Mouse (Mus musculus) activated CD4-positive, CD25-positive, alpha-beta regulatory T cell, adult 4 months (primary cell): Measurements from ENCODE around the gene Col24a1. TPM values are rescaled to one million over a fixed set of nuclear protein-coding genes. Genes with fewer than 3 reads are reported as not detected.
A peak's percentile ranks its signal among the peaks of the same experiment; 100 is the strongest.

ENCODE experiments used
- ATAC-seq: one replicate; pipeline ENCODE4 v1.8.0; 2017
- polyA plus RNA-seq, 2 experiments: library from polyadenylated mRNA; unstranded; fragments of 100-300 nt; shearing (Covaris generic); gene quantifications; one replicate each; pipeline ENCODE4 v1.2.1; 2017

The Col24a1 gene
- polyA plus RNA-seq, 2 experiments from 2014 or later = not detected

DNA sequence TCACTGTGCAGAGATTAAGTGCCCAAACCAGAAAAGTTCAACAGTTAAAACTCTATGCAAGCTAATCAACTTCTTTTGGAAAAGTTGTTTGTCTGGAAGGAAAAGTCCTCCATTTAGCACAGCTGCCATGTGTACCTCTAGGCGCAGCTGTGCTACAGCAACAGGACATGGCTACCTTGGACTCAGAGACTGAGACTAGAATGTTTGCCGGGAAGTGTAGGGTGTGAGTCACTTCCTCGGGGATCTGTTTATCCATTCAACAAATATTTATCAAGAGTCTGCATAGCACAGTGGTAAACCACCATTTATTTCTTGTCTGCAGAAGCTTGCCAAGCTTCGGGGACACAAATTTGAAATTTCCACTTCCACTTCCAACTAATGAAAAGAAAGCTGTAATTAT, 178.8 kb downstream of the Col24a1 start:
- ATAC-seq = no peak

DNA sequence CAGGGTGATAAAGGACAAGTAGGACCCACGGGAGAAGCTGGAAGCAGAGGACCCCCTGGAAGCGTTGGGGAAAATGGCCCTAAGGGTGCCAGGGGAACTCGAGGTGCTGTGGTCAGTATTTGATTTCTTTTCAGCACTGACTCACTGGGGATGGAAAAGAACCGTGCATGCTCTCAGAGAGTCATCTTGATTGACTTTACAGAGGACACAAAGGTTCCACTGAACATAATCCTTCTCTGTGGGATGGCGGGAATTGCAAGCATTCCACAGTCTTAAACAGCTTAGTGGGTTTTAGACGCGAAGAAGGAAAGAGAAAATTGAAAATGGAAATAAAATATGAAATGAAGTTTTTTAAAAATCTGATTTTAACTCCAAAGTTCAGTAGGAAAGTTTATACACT, 181.9 kb downstream of the Col24a1 start:
- ATAC-seq = no peak

DNA sequence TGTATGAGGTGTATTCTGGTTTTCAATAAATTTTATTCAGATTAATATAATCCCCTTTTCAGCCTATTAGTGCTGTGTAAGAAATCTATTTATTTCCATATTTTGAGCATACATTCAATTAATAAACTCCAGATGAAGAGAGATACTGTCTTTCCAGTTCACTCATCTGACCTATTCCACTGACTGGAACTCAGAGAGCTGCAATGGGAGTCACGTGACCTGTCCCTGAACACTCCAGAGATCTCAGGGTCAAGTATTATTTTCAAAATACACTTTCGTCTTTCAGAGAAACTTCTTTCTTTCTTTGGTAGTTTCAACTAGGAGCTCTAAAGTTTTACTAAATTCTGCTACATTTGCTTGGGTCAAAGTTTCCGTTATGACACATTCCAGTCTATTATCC, 184.4 kb downstream of the Col24a1 start:
- ATAC-seq = no peak

DNA sequence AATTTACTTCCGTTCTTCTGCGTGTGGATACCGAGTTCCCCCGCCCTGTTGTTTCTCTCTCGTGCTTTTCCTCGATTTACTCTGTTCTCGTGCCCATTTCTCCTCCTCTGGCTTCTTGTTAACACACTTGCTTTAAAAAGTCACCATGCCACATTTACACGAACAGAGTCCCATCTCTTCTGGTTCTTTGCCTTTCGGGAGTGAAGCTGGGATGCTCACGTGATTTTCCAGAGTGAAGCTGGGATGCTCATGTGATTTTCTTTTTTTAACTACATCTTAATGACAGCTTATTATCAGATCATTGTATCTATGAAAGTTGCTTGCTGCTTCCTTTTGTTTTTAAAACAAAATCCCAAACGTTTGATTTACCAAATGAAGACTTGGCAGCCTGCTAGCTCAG, 184.8 kb downstream of the Col24a1 start:
- no peak for ATAC-seq

DNA sequence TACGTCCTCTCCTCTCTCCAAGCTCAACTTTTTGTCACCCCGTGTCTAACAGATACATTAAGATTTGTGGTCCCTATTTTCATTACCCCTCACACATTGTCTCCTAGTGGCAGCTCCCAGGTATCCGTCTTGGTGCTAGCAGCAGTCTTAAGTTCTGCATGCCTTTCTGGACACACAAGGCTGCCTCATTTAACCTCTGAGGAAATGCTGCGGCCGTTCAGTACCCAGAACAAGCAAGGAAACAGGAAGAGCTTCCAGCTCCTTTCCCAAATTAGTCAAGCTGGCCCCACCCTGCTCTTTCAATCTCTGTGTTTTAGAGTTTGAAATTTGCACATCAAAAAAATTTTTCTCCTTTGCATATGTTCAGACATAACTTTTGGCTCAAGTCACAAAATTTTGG, 186.2 kb downstream of the Col24a1 start:
- no peak for ATAC-seq

DNA sequence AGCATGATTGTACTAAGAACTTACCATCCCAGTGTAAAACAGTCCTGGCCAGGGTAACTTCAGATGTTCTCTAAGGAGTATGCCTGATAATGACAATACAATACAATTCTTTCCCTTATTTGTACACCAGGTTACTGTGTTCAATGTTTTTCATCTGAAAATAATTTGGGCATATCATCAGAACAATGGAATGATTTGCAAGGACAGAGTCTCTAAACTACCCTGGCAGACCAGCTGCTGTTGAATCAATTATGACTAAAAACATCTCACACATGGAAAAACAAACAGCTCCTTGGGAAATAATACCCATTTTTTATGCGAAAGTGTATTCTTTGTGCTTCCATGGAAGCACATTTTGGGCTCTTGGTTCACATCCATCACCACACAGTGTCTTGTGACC, 198.0 kb downstream of the Col24a1 start:
- no peak for ATAC-seq

DNA sequence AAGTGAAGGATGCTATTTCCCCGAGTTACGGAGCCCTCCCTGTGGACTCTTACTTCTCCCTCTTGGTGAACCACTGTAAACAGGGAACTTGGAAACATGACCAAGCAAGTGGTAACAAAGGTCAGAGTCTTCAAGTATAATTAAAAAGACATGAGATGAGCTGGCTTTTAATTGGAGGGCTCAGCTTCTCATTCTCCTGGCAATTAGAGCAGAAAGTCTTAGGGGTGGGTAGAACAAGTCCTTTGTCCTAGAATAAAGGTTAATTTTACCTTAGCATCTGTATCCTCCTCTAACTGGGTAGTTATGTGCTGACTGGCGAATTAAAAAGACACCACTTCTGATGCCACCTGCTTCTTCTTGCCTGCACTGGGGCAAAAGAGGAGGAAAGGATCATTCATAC, 199.1 kb downstream of the Col24a1 start:
- ATAC-seq = no peak

DNA sequence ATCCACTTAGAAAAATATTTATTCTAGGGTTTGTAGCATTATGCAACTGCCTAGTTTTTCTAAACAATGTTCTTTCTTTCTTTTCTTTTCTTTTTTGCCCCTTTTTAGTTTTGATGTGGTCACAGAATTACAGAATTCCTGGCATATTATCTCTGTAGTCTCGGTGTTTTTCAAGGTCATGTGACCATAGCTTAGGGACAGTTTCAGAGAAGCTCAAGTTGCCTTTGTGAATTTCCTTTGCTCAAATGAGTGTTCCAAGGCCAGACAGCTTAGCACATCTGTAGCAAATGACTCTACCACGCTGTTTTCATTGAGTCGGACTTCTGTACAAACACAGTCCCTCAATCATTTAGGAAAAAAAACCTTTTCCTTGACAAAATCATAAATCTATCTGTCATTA, 205.9 kb downstream of the Col24a1 start:
- ATAC-seq = no peak

DNA sequence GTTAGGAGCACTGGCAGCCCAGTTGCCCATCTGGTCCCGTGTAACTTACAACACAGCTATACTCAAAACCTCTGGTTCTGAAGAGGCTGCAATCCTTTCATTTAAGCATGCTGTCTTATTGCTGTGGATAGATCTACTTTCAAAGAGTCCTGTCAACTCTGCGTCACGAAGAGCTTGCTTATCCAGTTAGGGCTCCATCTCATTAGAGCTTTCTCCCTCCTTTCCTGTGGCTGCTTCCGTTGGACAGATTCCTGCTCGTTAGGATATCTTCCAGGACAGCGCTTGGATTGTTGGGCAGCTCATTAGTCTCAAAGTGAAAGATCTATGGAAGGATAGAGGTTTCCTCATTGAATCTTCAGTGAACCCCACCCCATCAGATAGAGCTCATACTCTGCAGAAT, 206.6 kb downstream of the Col24a1 start:
- no peak for ATAC-seq

DNA sequence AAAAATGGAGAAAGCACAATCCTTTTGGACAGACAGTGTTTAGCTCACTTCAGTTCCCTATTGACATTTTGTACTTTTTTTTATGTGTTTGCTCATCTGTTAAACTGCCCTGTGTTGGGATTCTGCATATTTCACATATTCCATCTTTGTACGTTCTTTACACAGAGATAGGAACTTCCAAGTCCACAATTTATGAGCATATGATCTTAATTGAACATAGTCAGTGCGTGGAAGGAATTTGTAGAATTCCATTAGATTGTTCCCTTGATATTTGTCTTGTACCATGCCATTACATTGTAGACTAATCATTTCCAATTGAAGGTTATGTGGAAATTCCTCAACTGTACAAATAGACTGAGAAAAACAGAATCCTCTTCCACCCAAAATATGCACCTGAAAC, 212.6 kb downstream of the Col24a1 start:
- ATAC-seq = no peak

DNA sequence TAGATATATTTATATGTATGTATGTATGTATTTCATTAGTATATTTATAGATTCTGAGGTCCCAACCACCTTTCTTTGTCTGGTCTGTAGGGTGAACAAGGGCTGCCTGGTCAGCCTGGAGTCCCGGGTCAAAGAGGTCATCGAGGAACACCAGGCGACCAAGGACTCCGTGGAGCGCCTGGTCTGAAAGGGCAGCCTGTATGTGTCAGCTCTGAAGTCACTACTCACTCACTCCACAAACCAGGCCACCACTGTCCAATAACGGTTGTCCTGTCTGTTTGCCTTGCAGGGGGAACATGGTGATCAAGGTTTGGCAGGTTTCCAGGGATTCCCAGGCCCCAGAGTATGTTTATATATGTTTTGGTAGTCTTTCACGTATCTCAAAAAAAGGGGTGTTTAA, 216.3 kb downstream of the Col24a1 start:
- no peak for ATAC-seq

DNA sequence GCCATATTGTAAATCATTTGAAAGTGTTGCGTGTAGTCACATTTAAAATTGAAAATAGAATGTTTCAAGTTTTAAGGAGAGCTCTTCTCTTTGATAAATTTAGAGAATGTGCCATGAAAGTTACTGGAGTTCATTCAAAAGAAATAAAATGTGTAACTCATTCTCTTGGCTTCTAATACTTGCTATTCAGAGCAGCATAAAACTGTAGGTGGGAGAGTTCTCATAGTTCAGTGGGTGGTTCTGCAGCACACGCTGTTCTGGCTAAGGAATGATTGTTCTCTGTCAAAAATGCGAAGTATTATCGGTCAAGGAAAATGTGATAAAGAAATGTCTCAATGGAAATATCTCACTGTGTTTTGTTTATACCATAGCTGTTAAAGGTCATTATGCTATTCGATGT, 221.9 kb downstream of the Col24a1 start:
- no peak for ATAC-seq

DNA sequence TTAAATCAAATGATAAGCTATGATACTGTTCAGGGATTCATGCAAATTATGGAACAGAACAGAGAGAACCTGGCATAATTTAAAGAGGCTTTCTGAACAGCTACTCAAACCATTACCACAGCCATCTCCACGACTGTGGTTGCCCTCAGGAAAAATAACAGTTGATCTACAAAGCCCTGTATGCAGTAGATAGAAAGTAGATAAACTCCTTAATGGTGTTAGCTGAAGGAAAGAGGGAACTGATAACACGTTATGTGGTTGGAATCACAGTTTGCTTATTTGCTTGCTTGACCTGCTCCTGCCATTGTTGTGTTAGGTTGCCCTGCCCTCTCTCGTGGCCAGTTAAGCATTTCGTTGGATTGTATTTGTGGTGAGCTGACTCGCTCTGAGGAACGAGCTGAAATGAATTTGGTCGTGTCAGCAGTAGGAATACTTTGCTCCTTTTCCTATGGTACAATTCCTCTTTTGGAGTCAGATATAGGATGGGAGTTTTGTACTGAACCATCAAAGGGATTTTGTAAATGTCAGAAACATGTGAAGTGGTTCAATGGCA, 229.3 kb downstream of the Col24a1 start:
- no peak for ATAC-seq

DNA sequence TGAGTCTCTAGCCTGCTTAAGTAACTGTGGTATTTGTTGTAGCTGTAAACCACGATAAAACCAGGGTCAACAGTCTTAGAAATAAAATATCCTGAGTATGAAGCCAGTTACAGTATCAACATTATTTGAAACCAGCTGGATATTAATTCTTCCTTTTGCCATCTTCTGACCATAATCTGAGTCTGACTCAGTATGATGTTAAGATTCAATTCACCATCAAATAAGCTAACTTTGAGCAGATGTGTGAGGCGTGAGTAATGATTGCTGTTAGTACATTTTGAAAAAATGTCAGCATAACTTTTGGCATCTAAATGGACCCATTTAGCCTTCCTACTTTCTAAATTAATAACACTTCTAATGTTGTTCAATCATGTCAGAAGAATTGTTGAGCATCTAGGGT, 230.0 kb downstream of the Col24a1 start:
- no peak for ATAC-seq

DNA sequence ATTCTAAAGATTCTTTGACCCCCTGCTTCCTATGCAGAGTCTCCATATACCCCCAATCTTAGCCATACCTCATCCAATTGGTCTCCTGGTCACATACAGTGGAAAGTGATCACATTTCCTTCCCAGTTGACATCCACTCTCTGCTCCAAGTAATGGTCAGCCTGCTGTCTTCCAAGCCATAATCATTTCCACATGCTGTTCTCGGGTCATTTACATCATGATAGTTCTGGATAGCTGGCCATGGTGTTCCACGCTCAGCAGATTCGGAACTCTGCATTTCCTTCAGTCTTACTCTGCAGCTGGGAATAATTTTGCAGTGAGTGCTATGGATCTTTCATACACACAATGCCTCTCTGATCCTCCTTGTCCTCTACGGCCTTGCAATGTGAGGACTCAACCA, 233.0 kb downstream of the Col24a1 start:
- no peak for ATAC-seq

DNA sequence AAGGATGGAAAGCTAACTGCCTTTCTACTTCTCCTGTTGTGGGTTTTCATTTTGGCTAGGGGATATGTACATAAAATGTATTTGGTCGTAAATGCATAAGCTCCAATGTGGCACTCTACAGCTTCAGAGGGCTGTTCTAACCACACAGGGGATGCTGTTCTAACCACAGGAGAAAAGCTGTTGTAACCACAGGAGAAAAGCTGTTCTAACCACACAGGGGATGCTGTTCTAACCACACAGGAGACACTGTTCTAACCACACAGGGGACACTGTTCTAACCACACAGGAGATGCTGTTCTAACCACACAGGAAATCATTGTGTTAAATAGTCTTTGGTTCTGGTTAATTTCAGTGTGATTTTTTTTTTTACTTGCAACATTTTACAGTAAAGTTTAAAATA, 245.6 kb downstream of the Col24a1 start:
- peak; percentile 36 for ATAC-seq

DNA sequence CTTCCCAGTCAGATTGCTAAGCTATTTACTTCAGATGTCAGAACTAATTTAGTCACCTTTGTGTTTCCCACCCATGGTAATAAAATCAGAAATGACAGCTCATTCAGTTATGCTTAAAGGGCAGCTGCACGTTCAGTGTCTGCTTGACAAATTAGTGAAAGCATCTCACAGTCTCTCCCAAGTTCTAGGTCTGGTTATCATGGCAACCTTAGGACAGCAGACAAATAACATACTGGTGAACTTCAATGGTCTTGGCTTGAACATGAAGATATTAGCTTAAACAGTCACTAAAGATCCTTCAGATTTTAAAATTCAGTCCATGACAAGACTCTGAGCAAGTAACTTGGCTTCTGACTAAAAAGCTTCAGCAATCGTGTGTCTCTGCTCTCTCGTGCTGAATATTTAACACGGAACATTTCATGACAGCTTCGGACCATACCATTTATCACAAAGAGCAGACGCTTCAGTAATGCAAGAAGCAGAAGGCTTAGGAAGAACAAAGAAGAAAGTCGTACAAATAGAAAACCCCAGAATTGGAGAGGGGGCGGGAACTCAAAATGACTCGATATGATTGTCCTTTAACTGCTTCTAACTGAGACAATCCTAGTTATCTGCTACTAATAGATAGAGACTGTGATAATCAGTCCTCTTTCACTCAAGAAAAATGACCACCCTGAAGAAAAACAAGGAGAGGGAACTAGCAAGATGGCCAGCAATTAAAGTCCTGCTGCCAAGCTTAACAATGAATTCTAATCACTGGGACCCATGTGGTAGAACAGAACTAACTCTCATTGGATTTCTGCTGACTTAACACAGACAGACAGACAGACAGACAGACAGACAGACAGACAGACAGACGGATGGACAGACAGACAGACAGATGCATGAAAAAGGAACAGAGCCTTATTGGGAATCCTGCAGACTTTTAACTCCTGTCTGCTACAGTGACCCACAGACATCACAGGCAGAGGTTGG, 256.5 kb downstream of the Col24a1 start:
- no peak for ATAC-seq

DNA sequence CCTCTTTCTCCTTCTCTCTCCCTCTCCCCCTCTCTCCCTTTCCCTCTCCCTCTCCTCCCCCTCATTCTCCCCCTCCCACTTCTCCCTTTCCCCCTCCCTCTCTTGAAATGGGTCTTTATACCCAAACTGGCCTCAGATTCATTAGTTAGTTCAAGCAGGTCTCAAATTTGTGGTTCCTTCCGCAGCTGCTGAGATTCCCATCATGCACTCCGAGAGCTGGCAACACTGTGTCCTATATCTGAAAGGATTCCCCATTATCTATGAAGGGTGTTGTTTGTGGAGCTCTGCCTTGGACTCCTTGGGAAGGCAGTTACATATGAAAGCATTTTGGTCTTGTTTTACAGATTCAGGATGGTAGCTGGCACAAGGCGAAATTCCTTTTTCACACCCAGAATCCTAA, 257.9 kb downstream of the Col24a1 start:
- no peak for ATAC-seq

DNA sequence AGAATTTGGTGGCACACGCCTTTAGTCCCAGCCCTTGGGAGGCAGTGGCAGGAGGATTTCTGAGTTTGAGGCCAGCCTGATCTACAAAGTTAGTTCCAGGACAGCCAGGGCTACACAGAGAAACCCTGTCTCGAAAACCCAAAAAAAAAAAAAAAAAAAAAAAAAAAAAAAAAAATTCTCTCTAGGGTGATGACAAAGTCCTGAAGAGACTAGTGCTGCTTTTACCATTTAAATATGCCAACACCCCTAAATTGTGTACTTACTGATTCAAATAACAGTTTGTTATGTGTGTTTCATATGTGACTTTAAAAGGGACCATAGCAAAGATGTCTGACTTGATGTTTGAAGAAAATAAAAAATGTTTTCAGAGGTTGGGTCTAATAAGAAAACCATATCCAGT, 262.1 kb downstream of the Col24a1 start:
- no peak for ATAC-seq

DNA sequence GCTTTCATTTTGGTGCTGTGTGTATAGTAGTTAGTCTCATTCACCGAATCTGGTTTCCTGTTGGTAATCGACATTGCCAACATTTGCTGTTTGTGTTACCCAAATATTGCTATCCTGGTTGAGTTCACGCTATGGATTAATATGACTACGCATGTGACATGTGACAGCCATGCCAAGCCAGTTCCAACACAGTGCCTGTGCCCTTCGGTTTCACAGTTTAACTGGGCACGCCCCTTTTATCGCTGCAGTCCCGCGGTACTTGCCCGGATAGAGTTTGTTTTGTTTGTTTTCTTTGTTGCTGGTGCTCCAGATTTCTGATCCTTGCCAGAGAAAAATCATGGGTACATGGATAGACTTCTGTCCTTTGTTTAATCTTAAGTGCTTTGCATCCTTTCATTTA, 263.9 kb downstream of the Col24a1 start:
- no peak for ATAC-seq

DNA sequence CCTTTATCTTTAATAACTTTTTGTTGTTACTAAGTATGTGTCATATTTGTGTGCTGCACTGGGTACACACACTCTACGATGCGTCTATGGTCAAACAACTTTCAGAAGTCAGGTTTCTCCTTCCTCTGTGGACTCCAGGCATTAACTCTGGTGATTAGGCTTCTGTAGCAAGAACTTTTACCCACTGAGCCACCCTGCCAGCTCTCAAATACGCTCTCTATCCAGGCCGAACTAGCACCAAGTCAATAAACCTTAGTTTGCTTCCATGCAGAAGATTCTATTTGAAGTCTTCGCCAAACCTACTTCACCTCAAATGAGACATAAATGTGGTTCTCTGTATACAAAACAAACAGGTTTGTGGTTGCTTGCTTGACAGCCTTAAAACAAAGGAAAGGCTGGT, 267.4 kb downstream of the Col24a1 start:
- no peak for ATAC-seq

DNA sequence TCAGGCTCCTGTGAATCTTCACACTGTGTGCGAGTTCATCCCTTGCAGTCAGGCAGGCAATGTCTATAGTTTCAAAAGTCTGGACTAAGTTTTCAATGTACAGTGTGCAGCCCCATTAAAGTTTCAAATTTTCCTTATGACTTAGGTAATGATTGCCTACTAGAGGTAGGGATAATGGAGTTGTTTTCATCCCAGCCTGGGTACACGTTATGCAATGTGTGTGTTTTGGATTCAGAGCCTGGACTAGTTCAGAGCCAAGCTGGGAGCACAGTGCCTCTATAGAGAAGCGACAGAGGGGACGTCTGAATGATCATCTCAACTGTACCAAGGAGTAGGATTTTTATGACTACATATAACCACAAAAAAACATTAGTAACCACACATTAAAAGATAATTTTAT, 267.8 kb downstream of the Col24a1 start:
- no peak for ATAC-seq

DNA sequence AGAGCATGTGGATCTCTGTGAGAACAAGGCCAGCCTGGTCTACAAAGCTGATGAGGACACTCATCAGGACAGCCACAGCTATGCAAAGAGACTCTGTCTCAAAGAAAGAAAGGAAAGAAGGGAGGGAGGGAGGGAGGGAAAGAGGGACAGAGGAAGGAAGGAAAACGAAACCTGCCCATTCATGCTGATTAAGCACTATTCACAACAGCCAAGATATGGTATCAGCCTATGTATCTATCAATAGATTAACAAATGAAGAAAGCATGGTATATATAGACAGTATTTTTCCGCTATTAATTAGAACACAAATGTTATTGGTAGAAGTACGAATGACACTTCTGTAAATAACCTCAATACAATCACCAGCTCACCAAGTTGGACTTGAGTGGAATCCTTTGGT, 282.2 kb downstream of the Col24a1 start:
- no peak for ATAC-seq

DNA sequence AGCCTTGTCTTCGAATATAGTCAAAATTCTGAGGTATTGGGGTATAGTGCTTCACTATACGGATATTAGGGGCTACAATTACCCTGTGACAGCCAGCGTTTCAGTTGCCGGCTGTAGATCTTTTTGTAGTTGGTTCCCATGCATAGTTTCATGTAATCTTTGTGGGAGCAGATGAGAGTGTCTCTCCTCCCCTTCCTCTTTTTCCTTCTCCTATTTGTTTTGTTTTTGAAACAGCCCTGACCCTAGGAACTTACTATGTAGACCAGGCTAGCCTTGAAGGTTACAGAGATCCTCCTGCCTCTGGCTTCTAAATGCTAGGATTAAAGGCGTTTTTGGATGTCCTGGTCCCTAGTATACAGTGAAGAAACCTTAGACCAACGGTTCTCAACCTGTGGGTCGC, 283.1 kb downstream of the Col24a1 start:
- no peak for ATAC-seq
